Mouse (Mus musculus) intestine, embryonic 14.5 days (tissue): ENCODE data around the gene Junb. TPM values are rescaled to one million over a fixed set of nuclear protein-coding genes. Genes with fewer than 3 reads are reported as not detected.

Experiments used
- ATAC-seq: fragments of 200-750 bp; cut with Nextera tagmentation; replicated peaks from 2 replicates; pipeline ENCODE4 v1.8.0; 2017; ENCODE audit warnings: low read depth, moderate number of reproducible peaks, moderate TSS enrichment, moderate library complexity; ENCODE audit not compliant: low FRiP score, low TSS enrichment
- DNase-seq: peaks from one replicate; pipeline ENCODE4 v3.0.0-alpha.2; 2018; ENCODE audit warnings: low spot score
- H3K27ac ChIP-seq: fragments of 300-500 bp; sonication (generic); 2 replicates; pipeline ENCODE4 v1.5.1; 2014; ENCODE audit warnings: low read depth, mild to moderate bottlenecking, control low read depth
- H3K27me3 ChIP-seq: fragments of 300-500 bp; sonication (generic); replicated peaks from 2 replicates; pipeline ENCODE4 v1.6.1; 2014; ENCODE audit warnings: low read length, control low read depth; ENCODE audit not compliant: control insufficient read depth, insufficient read depth
- H3K36me3 ChIP-seq: fragments of 300-500 bp; sonication (generic); 2 replicates; pipeline ENCODE4 v1.6.1; 2014; ENCODE audit warnings: low read length, control low read depth; ENCODE audit not compliant: control insufficient read depth, insufficient read depth
- H3K4me1 ChIP-seq: fragments of 300-500 bp; sonication (generic); replicated peaks from 2 replicates; pipeline ENCODE4 v1.6.1; 2014; ENCODE audit warnings: low read length, control low read depth, mixed read lengths; ENCODE audit not compliant: control insufficient read depth, insufficient read depth
- H3K4me2 ChIP-seq: fragments of 300-500 bp; sonication (generic); 2 replicates; pipeline ENCODE4 v1.6.1; 2014; ENCODE audit warnings: low read length
- H3K4me3 ChIP-seq: fragments of 300-500 bp; sonication (generic); 2 replicates; pipeline ENCODE4 v1.5.1; 2014; ENCODE audit warnings: low read depth, low read length, control low read depth, mixed read lengths
- H3K9ac ChIP-seq: fragments of 300-500 bp; sonication (generic); 2 replicates; pipeline ENCODE4 v1.6.1; 2014; ENCODE audit warnings: mild to moderate bottlenecking, low read length
- H3K9me3 ChIP-seq: fragments of 300-500 bp; sonication (generic); 2 replicates; pipeline ENCODE4 v1.6.1; 2016; ENCODE audit warnings: low read length, control low read depth; ENCODE audit not compliant: control insufficient read depth
- WGBS: fragments of 180-500 bp; shearing (Covaris S2); extraction: QIAGEN DNeasy Blood & Tissue Kit; methylation state at CpG from one replicate; pipeline ENCODE4 v1.1.7; 2014; 5-methylcytosine and 5-hydroxymethylcytosine counted together
- polyA plus RNA-seq: library from polyadenylated mRNA; unstranded; fragments of >200 nt; fragmentation: Nextera tagmentation; extraction: Ambion mirVana; gene quantifications from 2 replicates; pipeline ENCODE4 v1.2.1, GENCODE M21; 2014

The Junb gene
- polyA plus RNA-seq, 1 experiment from 2014 or later: 17.2 TPM

DNA sequence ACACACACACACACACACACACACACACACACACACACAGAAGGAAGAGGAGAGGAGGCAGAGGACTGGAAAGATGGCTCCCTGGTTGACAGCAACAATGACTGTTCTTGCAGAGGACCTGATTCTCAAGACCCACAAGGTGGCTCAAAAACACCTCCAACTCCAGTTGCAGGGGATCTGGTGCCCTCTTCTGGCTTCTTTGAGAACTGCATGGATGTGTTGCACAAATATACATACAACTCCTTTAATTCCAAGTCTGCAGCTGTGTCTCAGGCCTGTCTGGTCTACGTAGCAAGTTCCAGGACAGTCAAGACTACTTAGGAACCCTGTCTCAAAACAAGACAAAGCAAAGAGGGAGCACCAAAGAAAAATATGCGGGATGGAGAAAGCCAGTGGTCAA, 21.8 kb downstream of the Junb start:
- no peak overlapping the region for H3K9ac ChIP-seq
- no peak overlapping the region for H3K4me2 ChIP-seq
- WGBS: 55% methylated on average over 2 of the region's 2 CpGs
- no peak overlapping the region for H3K4me3 ChIP-seq
- peaks cover 31% of the 10 kb centered on the region for H3K36me3 ChIP-seq
- ATAC-seq (no peak), DNase-seq (peak; percentile 88)
- H3K4me1 ChIP-seq: no peaks in the 10 kb centered on the region
- peaks cover 12% of the 10 kb centered on the region; the same call in 1 of the 2 replicates for H3K27me3 ChIP-seq
- H3K9me3 ChIP-seq: no peaks in the 10 kb centered on the region
- H3K27ac ChIP-seq: no peak overlapping the region

GRCm38 (mm10) chr8:84952612-84953255, 25.8 kb downstream of the Junb start:
- H3K9me3 ChIP-seq: no peaks in the 10 kb centered on the region
- no peak for ATAC-seq
- WGBS: 9% methylated on average over 18 of the region's 18 CpGs
- no peak for DNase-seq
- peaks cover 9% of the 10 kb centered on the region; the same call in 1 of the 2 replicates for H3K36me3 ChIP-seq
- no peaks in the 10 kb centered on the region for H3K4me1 ChIP-seq
- no peak overlapping the region for H3K27ac ChIP-seq
- no peak overlapping the region for H3K9ac ChIP-seq
- H3K4me3 ChIP-seq: no peak overlapping the region
- H3K27me3 ChIP-seq: peaks cover 35% of the 10 kb centered on the region
- H3K4me2 ChIP-seq: no peak overlapping the region

GRCm38 (mm10) chr8:84949753-84950152, 28.8 kb downstream of the Junb start:
- 22% methylated on average over 12 of the region's 12 CpGs for WGBS
- no peaks in the 10 kb centered on the region for H3K36me3 ChIP-seq
- ATAC-seq: no peak
- H3K4me1 ChIP-seq: 0 out of 2 replicates have a peak, but pooled peaks cover 4% of the 10 kb centered on the region
- no peak overlapping the region for H3K27ac ChIP-seq
- H3K4me3 ChIP-seq: no peak overlapping the region
- no peak for DNase-seq
- no peak overlapping the region for H3K9ac ChIP-seq
- peaks cover 64% of the 10 kb centered on the region for H3K27me3 ChIP-seq
- H3K4me2 ChIP-seq: no peak overlapping the region
- 0 out of 2 replicates have a peak, but pooled peaks cover 2% of the 10 kb centered on the region for H3K9me3 ChIP-seq

- Histone ChIP-seq H3K27ac (no peak overlapping the region), H3K9me3 (0 out of 2 replicates have a peak, but pooled peaks cover 2% of the 10 kb centered on the region), H3K4me3 (no peak overlapping the region), H3K4me1 (0 out of 2 replicates have a peak, but pooled peaks cover 4% of the 10 kb centered on the region), H3K27me3 (peaks cover 72% of the 10 kb centered on the region), H3K4me2 (no peak overlapping the region), H3K36me3 (no peaks in the 10 kb centered on the region), H3K9ac (no peak overlapping the region)
- ATAC-seq (no peak), DNase-seq (peak; percentile 92)
- 12% methylated on average over 9 of the region's 9 CpGs for WGBS
Measured at GRCm38 (mm10) chr8:84947241-84947545, 31.3 kb downstream of the Junb start.

- H3K4me2 ChIP-seq: peak within 1 kb of the TSS; percentile 57
- 0 out of 2 replicates have a peak, but pooled peaks cover 2% of the 10 kb centered on the region for H3K9me3 ChIP-seq
- 10% methylated on average over 17 of the region's 17 CpGs for WGBS
- no peak within 1 kb of the TSS for H3K27ac ChIP-seq
- no peak for DNase-seq
- no peak for ATAC-seq
- H3K36me3 ChIP-seq: no peaks in the 10 kb centered on the region
- peak within 1 kb of the TSS; percentile 33 for H3K4me3 ChIP-seq
- H3K27me3 ChIP-seq: peaks cover 74% of the 10 kb centered on the region
- H3K4me1 ChIP-seq: 0 out of 2 replicates have a peak, but pooled peaks cover 4% of the 10 kb centered on the region
- H3K9ac ChIP-seq: no peak within 1 kb of the TSS
Measured at GRCm38 (mm10) chr8:84946528-84947240, 31.8 kb downstream of the Junb start, which contains the start of gene Rtbdn. Gene Rtbdn, plus strand, starts transcription at chr8:84946991.

DNA sequence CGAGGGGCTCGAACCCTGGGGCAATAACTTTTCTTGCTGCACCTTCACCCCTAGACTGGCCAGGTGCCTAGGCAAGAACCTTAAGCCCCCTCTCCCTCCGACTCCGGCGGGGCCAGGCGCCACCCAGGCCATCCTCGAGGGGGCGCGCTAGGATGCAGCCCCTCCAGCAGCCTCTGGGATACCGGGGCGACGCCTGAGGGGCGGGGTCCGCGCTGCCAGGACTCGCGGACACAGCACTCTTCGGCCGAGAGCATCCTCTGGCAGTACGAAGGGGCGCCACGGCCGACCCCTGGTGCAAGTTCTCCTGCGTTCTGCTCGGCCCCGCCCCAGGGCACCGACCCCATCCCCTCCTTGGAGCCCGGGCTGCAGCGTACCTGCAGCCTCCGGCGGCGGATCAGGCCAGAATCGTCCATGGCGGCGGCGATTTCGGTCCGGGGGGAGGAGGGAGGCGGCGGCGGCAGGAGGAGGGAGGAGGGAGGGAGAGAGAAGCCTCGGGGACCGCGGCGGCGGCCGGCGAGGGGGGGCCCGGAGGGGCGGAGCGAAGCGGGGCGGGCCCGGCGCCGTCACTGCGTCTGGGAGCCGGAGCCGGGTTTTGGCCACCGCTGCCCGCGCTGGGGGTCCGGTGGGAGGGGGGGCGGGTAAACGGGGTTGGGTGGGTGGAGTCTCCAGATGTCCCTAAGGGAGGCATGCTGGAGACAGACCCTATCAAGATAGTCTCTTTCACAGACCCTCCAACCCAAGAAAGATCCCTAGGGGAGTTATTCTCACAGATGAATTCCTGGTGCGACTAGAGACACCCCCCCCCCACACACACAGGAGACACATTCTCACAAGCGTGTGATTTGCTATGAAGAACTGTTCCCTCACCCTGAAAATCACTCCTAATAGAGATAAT, 32.6 kb downstream of the Junb start:
- Histone ChIP-seq H3K4me3 (peak overlapping the region; percentile 33), H3K4me1 (0 out of 2 replicates have a peak, but pooled peaks cover 4% of the 10 kb centered on the region), H3K27ac (no peak overlapping the region), H3K9me3 (0 out of 2 replicates have a peak, but pooled peaks cover 2% of the 10 kb centered on the region), H3K9ac (no peak overlapping the region), H3K36me3 (no peaks in the 10 kb centered on the region), H3K4me2 (peak overlapping the region; percentile 57), H3K27me3 (peaks cover 73% of the 10 kb centered on the region)
- DNase-seq (peak; percentile 66), ATAC-seq (peak; percentile 30; the same call in 1 of the 2 replicates)
- under 1% methylated on average over 46 of the region's 67 CpGs for WGBS

DNA sequence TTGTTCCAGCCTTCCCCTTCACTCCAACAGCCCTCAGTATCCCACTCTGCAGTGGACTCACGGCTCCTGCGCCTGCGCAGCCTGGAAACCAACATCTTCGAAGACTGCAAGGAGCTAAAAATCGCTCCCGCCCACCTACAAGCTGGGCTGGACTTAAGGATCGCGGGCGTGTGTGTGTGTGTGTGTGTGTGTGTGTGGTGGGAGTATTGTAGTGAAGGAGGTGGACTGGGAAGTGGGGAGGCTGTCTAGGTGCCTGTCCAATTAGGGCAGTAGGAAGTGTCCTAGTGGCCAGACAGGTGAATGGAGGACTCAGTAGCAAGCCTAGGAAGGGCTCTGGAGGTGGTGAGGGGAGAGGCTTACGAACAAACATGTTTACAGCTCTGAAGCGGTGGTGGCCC, 33.3 kb downstream of the Junb start:
- no peak overlapping the region for H3K4me3 ChIP-seq
- 9% methylated on average over 11 of the region's 11 CpGs for WGBS
- H3K9me3 ChIP-seq: 0 out of 2 replicates have a peak, but pooled peaks cover 2% of the 10 kb centered on the region
- DNase-seq (peak; percentile 56), ATAC-seq (no peak)
- 0 out of 2 replicates have a peak, but pooled peaks cover 4% of the 10 kb centered on the region for H3K4me1 ChIP-seq
- no peak overlapping the region for H3K9ac ChIP-seq
- no peaks in the 10 kb centered on the region for H3K36me3 ChIP-seq
- 0 out of 2 replicates have a peak overlapping the region, but pooled peaks have one; percentile 57 for H3K4me2 ChIP-seq
- peaks cover 70% of the 10 kb centered on the region for H3K27me3 ChIP-seq
- H3K27ac ChIP-seq: no peak overlapping the region
